Mouse (Mus musculus): ENCODE results near the gene Mroh3. TPM values are rescaled to one million over a fixed set of nuclear protein-coding genes. Genes with fewer than 3 reads are reported as not detected.

Gene Mroh3
- total and polyA plus RNA-seq, 3 experiments: not detected

DNA sequence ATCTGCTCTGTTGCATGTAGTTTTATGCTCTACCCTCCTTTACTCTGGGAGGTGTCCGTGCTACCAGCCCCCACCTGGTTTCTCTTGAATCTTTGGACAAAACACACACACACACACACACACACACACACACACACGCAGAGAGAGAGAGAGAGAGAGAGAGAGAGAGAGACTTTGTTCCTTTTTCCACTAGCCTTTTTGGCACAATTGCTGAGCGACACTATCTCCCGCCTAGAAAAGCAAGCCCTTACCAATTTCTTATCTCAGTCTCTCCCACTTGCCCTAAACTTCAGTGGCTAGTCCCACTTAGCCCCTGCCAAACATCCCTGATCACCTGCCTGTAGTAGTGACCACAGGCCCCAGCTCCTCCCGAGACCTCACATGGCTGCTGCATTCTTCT, 31.8 kb upstream of the Mroh3 start:
- no peaks in the 10 kb centered on the region for H3K9me3 ChIP-seq (replicated peaks; ENCODE audit: insufficient read depth, low read length)
- no peak overlapping the region for H3K9ac ChIP-seq (ENCODE audit: control insufficient read depth, low read depth, low read length, poor library complexity, severe bottlenecking)
- H3K79me2 ChIP-seq (ENCODE audit: control insufficient read depth, insufficient read depth, low read length, poor library complexity): no peaks in the 10 kb centered on the region
- H3K4me3 ChIP-seq (ENCODE audit: control insufficient read depth in 1 of 2, insufficient read depth in 1 of 2, low read depth in 2 of 2, low read length in 2 of 2): no peak overlapping the region
- peak; percentile 9; the same call in 1 of the 2 replicates for TF ChIP-seq ETS1 (IDR thresholded peaks at IDR 0.05; ENCODE audit: low read depth, low read length)
- no peak for TF ChIP-seq NELFE (IDR thresholded peaks at IDR 0.05; ENCODE audit: low read depth, low read length)
- TF ChIP-seq POLR2AphosphoS2 (IDR thresholded peaks at IDR 0.05; ENCODE audit: low read length): no peak
- no peak for TF ChIP-seq ZMIZ1 (IDR thresholded peaks at IDR 0.05; ENCODE audit: low read depth, low read length)
- TF ChIP-seq GATA1 (IDR thresholded peaks at IDR 0.05; ENCODE audit: low read depth, low read length): peak; percentile 55
- no peak for TF ChIP-seq ZKSCAN1 (IDR thresholded peaks at IDR 0.05; ENCODE audit: low read depth, low read length)
- TF ChIP-seq SIN3A (IDR thresholded peaks at IDR 0.05; ENCODE audit: low read length): no peak
- no peak for TF ChIP-seq MEF2A (IDR thresholded peaks at IDR 0.05; ENCODE audit: extremely low read depth, insufficient replicate concordance, low read depth, low read length, poor library complexity, severe bottlenecking)
- peak; percentile 36; the same call in 1 of the 2 replicates for TF ChIP-seq TCF12 (IDR thresholded peaks at IDR 0.05; ENCODE audit: low read depth, low read length)
- peak; percentile 98 for TF ChIP-seq JUND (IDR thresholded peaks at IDR 0.05; ENCODE audit: low read depth, low read length)
- no peaks in the 10 kb centered on the region for H3K27me3 ChIP-seq (ENCODE audit: control insufficient read depth in 1 of 2, insufficient read depth in 2 of 2, low read length in 2 of 2)
- peaks cover 0 to 11% of the 10 kb centered on the region in 2 experiments; a peak in 2 of 4 replicates for H3K4me1 ChIP-seq (ENCODE audit: control insufficient read depth in 1 of 2, insufficient read depth in 2 of 2, low read length in 2 of 2)
- peak; percentile 66 for DNase-seq (ENCODE audit: low read depth, low spot score)
- no peak overlapping the region for H3K27ac ChIP-seq (ENCODE audit: control insufficient read depth, low read depth, low read length)
- H3K36me3 ChIP-seq (ENCODE audit: control insufficient read depth in 1 of 2, insufficient read depth in 2 of 2, low read length in 2 of 2): peaks cover 0 to 3% of the 10 kb centered on the region in 2 experiments; a peak in 2 of 4 replicates

DNA sequence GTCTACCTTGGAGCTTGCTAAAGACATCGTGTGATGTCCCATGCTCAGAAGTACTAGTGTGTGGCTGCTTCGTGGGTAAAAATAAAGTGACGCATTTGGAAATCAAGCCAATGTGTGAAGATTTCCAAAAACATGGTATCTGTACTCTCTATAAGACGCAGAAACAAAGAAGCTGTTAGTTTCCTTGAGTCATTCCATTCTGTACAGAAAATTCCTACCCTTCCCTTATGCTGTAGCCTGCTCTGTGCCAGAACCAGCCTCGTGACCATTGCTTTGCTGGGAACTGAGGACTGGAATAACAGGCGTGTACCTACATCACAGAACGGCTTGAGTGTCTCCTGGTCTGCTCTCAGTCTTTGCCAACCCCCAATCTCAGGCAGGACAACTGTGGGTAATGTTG, 29.2 kb upstream of the Mroh3 start:
- Histone ChIP-seq H3K4me3 (ENCODE audit: control insufficient read depth in 1 of 2, insufficient read depth in 1 of 2, low read depth in 2 of 2, low read length in 2 of 2) (no peak overlapping the region), H3K4me1 (ENCODE audit: control insufficient read depth in 1 of 2, insufficient read depth in 2 of 2, low read length in 2 of 2) (peaks cover 0 to 16% of the 10 kb centered on the region in 2 experiments; a peak in 3 of 4 replicates), H3K27me3 (ENCODE audit: control insufficient read depth in 1 of 2, insufficient read depth in 2 of 2, low read length in 2 of 2) (no peaks in the 10 kb centered on the region), H3K9ac (ENCODE audit: control insufficient read depth, low read depth, low read length, poor library complexity, severe bottlenecking) (no peak overlapping the region), H3K9me3 (replicated peaks; ENCODE audit: insufficient read depth, low read length) (no peaks in the 10 kb centered on the region), H3K27ac (ENCODE audit: control insufficient read depth, low read depth, low read length) (no peak overlapping the region), H3K79me2 (ENCODE audit: control insufficient read depth, insufficient read depth, low read length, poor library complexity) (no peaks in the 10 kb centered on the region), H3K36me3 (ENCODE audit: control insufficient read depth in 1 of 2, insufficient read depth in 2 of 2, low read length in 2 of 2) (peaks cover 0 to 3% of the 10 kb centered on the region in 2 experiments; a peak in 2 of 4 replicates)
- no peak for TF ChIP-seq POLR2AphosphoS5 (IDR thresholded peaks at IDR 0.05; ENCODE audit: borderline replicate concordance, low read depth, low read length)
- no peak for TF ChIP-seq CTCF (IDR thresholded peaks at IDR 0.05 in 2 of 3, conservative IDR thresholded peaks at IDR 0.05 in 1 of 3; ENCODE audit: control insufficient read depth in 1 of 3, insufficient read depth in 1 of 3, low read depth in 2 of 3, low read length in 3 of 3, poor library complexity in 1 of 3, severe bottlenecking in 1 of 3)
- no peak for TF ChIP-seq MYC (IDR thresholded peaks at IDR 0.05; ENCODE audit: low read depth, low read length)
- TF ChIP-seq NELFE (IDR thresholded peaks at IDR 0.05; ENCODE audit: low read depth, low read length): no peak
- no peak for TF ChIP-seq USF1 (IDR thresholded peaks at IDR 0.05; ENCODE audit: low read depth, low read length)
- no peak for TF ChIP-seq HCFC1 (IDR thresholded peaks at IDR 0.05; ENCODE audit: low read depth, low read length)
- TF ChIP-seq RAD21 (IDR thresholded peaks at IDR 0.05; ENCODE audit: low read depth, low read length): no peak
- no peak for TF ChIP-seq UBTF (IDR thresholded peaks at IDR 0.05; ENCODE audit: borderline replicate concordance, insufficient read depth, low read depth, low read length)
- no peak for DNase-seq (ENCODE audit: low read depth, low spot score)
